Mouse (Mus musculus) kidney, postnatal 14 days (tissue): ENCODE results near the gene Bhlhb9.
"Not testable (repeated sequence)": the region's sequence is repeated elsewhere in the genome, so short reads cannot be mapped to it uniquely, and the experiment has no call there.

ENCODE experiments used
- DNase-seq: peaks from one replicate; pipeline ENCODE4 v3.0.0; 2022; ENCODE audit warnings: mixed read lengths

Bhlhb9 gene

DNA sequence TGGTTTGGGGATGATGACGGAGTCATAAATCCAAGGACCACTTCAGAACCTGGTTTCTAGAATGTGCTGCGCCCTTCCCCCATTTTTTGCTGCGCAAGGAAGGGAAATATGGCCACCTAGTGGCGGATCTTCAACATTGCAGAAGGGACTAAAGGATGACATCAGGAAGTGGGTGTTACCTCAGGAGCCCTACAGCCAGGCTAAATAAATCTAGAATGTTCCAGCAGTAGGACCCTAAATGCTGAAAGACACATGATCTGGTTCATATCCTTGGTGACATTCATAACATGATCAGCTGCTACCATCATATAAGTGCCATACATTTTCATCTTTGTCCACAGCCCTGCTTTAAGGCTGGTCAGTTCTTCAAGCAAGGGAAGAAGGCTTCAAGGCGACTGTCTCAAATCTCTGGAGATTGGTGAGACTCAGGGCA is at the start of gene Bhlhb9:
TSS of gene Bhlhb9 (plus strand) at position 383 of the 433 bp plus-strand sequence.
- peak; percentile 61 for DNase-seq

DNA sequence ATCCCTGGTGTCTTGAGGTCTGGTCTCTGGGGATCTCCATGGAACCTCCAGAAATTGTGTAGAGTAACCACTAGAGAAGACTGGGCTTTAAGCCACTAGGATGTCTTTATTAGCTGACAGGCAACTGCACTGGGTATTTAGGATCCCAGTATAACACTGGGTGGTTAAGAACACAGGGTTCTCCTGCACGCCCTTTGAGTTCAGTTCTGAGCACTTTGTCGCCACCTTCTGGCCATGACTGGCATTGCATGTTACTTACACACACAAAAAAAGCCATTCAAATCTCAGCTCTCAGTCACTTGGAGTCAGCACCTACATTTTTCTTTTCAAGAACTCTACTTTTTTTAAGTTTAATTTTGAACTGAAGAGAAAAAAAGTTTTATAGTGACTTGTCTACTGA is 44.6 kb upstream of the Bhlhb9 start:
- DNase-seq, result peak; percentile 71

DNA sequence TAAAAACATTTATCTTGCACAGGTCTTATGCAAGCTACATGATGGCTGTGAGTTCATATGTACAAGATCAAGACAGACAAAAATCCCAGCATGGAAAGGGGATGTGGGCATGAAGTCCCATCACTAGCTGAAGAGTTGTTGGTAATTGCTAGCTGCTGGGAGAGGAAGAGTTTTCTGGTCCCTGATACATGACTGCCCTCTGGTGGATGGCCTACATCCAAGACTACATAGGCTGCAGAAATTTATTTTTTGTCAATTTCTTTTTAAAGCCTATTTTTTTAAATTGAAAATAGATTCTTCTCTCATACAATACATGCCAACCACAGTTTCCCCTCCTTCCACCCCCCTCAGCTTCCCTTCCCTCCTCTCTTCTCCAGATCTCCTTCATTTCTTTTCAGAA is 35.7 kb upstream of the Bhlhb9 start:
- peak; percentile 22 for DNase-seq

DNA sequence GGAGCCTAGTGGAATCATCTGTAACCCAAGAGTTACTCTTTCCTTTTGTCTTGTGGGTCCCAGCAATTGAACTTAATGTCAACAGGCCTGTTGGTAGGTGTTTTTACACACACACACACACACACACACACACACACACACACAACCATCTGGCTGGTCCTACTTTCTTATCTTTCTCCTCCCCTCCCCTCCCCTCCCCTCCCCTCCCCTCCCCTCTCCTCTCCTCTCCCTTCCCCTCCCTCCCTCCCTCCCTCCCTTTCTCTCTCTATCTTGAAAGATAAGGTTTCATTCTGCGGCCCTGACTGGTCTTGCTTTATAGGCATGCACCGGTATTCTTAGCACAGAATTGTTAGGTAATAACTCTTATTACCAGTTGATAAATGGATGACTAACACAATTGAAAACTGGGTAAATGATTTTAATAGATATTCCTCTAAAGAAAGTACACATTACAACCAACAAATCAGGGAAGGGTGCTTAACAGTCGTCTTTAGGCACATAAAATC is 29.3 kb upstream of the Bhlhb9 start:
- DNase-seq, result no peak

DNA sequence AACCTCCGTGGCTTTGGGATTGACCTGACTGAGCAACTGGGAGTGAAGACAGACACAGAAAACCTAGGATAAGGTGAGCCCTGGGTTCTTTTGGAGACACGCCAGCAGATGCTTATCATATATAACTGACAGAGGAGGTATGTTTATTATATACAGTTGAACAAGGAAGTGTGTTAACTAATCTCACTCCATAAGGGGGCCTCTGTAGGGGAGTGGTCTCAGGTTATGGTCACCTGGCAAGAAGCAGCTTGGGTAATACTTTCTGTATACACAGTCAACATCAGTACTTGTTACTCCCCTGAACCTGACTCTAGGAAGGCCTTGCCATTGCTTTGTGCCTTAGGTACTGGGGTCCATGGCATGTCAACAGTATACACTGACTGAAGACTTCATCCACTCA is 28.8 kb upstream of the Bhlhb9 start:
- DNase-seq, result no peak

DNA sequence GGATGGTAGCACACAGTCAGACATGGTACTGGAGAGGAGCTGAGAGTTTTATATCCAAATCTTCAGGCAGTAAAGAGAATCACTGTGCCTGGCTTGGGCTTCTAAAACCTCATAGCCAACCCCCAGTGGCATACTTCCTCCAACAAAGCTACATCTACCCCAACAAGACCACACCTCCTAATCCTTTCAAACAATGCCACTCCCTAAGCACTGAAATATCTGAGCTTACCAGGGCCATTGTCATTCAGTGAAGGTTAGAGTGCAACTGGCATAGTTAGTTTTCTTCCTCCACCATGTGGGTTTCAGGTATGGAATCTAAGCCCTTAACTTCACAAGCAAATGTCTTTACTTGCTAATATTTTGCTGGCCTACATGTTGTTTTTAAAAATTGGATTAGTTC is 5.9 kb upstream of the Bhlhb9 start:
- DNase-seq, result no peak

DNA sequence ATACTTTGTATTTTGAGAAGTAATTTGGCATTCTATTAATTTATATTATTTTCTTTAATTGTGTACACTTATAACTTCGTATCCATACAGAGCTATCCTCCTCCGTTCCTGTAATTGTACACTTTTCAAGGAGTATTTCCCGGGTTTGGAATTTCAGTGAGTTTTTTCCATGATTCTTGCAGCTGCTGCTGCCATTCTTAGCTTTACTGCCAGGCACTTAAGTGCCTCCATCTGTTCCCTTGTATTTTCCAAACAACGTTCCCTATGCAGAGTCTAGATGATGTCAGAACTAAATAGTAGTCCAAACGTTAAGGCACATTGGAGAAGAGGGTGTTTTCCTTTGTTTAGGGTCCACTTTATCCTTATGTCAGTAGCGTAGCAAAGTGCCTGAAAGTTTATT is 5.1 kb upstream of the Bhlhb9 start:
- DNase-seq, result no peak

DNA sequence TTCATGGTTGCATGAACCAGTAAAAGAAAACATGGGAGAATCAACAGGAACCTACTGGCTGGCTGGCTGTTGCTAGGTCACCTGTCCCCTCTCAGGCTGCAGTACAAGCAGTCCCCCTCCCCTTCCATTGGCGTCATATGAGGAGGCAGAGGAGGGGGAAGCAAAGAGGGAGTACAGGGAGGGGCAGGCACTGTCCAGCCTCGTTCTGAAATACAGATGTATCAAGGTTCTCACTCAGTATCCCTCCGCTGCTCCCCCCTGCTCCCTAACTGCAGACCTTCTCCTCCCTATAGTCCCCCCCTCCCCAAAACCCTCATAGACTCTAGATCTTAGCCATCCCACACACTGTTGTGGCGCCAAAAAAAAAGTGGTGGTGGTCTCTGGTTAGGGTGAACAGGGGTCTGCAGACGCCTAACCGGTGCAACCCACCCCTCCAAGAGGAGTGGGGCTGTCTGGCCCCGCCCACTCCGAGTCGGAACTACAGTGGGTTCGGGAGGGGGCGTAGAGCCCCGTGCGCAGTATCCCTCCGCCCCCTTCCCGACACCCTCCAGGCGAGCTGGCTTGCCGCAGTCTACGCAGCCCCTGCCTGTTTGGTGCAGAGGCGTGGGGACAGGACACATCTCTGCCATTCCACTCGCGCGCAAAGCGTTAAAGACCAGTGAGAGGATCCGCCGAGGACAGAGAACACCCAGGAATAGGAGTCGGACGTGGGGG is 1.6 kb upstream of the Bhlhb9 start:
- peak; percentile 62 for DNase-seq

DNA sequence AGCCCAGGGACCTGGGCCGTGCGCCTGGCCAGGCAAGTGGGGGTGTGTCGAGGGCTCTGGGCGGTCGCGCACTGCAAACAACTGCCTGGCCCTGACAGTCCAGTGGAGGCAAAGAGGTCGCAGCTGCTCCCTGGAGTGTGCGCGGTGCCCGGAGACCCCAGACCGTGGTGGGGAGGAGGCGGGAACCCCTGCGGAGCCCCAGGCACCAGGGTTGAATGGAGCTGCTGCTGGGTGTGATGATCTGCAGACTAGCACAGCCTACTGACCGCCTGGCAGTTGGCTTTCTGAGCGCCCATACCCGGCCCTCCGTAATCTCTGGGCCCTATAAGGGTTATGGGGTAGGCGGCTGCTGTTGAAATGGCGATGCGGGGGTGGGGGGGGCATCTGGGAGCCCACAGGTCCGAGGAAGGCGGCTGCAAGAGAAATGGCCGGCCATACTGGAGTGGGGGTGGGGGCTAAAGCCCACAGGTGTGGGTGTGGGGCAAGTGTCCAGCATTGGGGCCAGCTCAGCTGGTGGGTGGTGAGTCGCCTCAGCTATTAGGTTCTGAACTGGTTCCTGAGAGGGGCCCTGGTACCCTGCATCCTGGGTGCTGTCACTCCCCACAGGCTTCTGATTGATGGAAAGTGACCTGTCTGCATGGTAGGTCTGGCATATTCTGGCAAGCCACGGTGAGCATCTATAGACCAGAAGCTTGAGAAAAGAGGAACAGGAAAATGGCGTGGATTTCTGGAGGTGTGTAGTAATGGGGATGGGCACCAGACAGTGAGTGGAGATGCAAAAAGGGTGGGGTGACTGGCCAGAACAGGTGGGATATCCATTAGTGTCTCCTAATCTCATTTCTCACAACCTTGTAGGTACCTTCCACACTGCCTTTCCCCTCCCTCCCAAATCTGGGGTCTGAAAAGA is 836 bp upstream of the Bhlhb9 start:
- DNase-seq, result not testable (repeated sequence)

DNA sequence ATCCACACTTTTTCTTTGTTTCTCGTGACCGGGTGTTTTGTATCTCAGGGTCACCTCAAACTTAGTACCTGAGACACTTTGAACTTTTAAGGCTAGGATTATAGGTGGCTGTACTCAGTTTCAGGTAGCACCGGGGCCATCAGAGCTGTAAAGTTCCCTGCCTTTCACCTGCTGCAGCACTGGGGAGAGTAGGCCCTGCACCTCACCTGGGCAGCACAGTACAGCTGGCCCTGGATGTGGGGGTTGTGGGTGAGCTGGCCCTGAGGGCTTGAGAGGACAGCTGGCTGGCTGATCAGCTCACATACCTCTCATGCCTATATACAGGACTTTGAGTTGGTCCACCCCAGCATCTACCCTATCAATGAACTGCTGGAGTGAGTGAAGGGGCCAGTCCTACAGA is 6.8 kb downstream of the Bhlhb9 start:
- no peak for DNase-seq

DNA sequence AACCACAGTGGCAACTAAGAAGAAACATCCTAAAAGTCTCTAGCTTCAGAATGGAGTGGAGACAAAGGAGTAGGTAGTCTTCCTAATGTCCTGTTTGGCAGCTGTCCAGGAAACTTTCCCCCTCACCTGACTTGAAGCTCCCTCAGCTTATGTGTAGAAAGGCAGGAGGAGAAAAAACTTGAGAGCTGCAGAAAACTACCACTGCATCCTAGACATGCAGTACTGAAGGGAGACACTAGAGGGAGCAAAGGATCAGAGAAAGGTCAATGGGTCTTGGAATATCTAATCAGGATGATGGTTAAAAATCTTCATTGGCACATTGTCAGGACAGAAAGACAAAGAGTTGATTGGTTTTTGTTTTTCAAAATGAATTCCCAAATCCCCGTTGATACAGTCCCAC is 8.4 kb downstream of the Bhlhb9 start:
- peak; percentile 44 for DNase-seq

DNA sequence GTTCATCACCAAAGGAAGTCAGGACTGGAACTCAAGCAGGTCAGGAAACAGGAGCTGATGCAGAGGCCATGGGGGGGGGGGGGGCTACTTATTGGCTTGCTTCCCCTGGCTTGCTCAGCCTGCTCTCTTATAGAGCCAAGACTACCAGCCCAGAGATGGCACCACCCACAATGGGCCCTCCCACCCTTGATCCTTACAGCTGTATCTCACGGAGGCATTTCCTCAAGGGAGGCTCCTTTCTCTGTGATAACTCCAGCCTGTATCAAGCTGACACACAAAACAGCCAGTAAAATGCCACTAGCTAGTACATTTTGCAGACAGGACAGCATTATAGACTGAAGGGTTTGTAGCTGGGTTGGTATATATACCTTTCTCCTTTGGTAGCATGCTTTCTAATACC is 38.5 kb downstream of the Bhlhb9 start:
- DNase-seq, result not testable (repeated sequence)

DNA sequence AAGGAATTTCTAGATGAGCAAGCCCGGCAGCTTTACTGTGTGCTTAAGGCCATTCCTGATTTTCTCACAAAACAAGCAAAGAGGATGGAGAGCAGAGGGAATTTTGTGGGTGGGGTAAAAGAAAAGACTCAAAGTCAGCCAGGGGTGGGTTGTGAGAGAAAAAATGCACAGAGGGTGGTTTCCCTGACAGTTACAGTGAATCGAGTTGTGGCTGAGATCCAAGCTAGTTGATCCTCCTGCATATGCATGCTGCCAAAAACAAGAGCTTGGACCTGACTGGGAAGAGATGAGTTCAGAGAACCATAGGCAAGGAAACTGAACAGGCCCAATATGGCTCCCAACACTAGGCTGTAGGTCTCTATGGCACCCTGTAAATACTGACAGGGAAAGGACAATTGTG is 40.5 kb downstream of the Bhlhb9 start:
- DNase-seq, result no peak

DNA sequence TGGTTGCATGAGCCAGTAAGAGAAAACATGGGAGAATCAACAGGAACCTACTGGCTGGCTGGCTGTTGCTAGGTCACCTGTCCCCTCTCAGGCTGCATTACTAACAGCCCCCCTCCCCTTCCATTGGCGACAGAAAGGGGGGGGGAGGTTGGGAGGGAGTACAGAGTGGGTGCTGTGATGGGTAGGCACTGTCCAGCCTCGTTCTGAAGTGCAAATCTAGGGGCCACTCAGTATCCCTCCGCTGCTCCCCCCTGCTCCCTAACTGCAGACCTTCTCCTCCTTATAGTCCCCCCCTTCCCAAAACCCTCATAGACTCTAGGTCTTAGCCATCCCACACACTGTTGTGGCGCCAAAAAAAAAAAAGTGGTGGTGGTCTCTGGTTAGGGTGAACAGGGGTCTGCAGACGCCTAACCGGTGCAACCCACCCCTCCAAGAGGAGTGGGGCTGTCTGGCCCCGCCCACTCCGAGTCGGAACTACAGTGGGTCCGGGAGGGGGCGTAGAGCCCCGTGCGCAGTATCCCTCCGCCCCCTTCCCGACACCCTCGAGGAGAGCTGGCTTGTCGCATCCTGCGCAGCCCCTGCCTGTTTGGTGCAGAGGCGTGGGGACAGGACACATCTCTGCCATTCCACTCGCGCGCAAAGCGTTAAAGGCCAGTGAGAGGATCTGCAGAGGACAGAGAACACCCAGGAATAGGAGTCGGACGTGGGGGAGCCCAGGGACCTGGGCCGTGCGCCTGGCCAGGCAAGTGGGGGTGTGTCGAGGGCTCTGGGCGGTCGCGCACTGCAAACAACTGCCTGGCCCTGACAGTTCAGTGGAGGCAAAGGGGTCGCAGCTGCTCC is 41.3 kb downstream of the Bhlhb9 start, which contains the start of gene Gprasp2:
TSS of gene Gprasp2 (plus strand) at position 514 of the 840 bp plus-strand sequence.
- DNase-seq, result peak; percentile 45

DNA sequence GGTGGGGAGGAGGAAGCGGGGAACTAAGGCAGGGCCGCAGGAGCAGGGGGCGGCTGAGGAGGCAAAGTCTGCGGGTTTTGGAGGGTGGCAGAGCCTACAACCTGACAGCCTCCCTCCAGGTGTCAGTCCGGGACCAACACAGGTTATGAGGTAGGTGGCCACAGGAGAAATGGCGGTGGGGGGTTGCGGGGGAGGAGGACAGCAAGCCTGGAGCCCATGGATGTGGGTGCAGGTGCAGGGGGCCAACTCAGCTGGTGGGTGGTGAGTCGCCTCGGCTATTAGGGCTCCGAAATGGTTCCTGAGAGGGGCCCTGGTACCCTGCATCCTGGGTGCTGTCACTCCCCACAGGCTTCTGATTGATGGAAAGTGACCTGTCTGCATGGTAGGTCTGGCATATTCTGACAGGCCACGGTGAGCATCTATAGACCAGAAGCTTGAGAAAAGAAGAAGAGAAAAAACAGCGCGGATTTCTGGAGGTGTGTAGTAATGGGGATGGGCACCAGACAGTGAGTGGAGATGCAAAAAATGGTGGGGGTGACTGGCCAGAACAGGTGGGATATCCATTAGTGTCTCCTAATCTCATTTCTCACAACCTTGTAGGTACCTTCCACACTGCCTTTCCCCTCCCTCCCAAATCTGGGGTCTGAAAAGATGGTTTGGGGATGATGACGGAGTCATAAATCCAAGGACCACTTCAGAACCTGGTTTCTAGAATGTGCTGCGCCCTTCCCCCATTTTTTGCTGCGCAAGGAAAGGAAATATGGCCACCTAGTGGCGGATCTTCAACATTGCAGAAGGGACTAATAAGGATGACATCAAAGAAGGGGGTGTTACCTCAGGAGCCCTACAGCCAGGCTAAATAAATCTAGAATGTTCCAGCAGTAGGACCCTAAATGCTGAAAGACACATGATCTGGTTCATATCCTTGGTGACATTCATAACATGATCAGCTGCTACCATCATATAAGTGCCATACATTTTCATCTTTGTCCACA is 42.3 kb downstream of the Bhlhb9 start:
- DNase-seq, result peak; percentile 43

DNA sequence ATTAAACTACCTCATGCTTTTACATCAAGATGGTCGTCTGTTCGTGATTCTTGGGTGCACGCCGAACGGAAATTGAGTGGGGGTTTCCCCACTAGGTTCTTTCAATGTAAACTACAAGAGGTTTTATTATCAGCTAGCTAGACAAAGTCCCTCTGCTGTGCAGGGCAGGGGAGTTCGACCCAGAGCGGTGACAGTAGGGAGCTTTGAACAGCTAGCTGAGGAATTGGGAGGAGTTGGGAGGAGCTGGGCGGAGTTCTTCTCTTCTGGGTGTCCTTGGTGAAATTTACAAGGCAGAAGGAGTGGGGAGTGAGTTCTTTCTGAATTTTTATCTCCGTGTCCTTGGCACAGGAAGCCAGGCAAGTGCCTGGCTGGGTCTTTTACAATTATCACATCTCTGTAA is 69.4 kb downstream of the Bhlhb9 start:
- not testable (repeated sequence) for DNase-seq

DNA sequence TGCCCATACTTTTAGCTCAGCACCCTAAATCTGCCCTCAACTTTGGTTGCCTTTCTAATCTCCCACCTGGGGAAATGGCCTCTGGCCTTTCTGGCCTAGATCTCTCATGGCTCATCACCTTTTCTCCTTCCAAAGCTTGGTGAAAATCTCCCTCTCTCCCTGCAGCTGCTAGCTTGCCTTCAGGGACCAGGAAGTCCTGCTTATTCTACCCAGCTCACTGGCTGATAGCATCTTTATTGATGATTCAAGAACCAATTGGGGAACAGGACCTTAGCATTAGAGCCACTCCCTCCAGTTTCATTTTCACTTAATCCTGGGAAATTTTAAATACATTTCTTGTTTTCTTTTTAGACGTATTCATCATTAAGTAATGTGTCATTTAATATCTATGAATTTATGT is 79.3 kb downstream of the Bhlhb9 start:
- no peak for DNase-seq

DNA sequence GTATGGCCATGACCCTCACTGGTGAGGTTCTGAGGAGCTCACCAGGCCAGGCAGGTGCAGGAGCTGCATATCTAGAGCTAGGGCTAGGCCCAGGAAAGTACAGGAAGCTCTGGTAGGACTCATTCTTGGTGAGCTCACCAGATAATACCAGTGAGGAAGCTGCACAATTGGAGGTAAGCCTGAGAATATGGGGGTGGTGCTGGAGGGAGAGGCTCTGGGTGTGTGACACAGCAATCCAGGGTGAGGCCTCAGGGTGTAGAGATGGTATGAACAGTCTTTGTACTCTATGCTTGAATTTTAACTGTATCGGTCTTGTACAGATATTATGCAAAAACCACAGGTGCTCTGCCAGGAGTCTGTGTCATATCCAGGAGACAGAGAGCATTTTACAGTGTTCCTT is 82.2 kb downstream of the Bhlhb9 start:
- no peak for DNase-seq

DNA sequence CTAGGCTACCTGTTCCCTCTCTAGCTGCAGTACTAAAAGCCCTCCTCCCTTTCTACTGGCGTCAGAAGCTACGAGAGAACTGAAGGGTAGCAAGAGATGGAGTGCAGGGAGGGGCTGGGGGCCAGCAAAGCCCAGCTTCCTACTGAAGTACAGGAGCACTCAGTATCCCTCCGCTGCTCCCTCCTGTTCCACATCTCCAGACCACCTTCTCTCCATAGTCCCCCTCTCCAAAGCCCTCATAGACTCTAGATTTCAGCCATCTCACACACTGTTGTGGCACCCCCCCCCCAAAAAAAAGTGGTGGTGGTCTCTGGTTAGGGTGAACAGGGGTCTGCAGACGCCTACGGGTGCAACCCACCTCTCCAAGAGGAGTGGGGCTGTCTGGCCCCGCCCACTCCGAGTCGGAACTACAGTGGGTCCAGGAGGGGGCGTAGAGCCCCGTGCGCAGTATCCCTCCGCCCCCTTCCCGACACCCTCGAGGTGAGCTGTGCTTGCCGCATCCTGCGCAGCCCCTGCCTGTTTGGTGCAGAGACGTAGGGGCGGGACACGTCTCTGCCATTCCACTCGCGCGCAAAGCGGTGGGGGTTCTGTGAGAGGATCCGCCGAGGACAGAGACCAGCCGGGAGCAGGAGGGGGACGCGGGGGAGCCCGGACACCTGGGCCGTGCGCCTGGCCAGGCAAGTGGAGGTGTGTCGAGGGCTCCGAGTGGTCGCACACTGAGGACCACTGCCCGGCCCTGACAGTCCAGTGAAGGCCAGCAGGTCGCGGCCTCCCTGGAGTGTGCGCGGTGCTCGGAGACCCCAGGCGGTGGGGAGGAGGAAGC is 88.2 kb downstream of the Bhlhb9 start:
- peak; percentile 79 for DNase-seq

DNA sequence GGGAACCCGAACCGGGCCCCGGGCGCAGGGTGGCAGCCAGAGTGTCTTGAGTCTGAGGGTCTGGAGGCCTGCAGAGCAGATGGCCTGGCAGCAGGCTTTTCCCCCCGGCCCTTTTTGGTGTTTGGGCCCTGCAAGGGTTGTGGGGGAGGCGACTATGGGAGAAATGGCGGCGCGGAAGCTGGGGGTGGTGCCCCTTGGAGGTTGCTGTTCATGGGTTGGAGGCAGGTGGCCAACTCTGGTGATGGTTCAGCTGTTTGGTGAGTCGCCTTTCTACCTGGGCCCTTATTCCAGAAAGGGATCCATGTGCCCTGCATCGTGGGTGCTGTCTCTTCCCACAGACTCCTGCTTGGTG is 88.8 kb downstream of the Bhlhb9 start:
- peak; percentile 32 for DNase-seq

DNA sequence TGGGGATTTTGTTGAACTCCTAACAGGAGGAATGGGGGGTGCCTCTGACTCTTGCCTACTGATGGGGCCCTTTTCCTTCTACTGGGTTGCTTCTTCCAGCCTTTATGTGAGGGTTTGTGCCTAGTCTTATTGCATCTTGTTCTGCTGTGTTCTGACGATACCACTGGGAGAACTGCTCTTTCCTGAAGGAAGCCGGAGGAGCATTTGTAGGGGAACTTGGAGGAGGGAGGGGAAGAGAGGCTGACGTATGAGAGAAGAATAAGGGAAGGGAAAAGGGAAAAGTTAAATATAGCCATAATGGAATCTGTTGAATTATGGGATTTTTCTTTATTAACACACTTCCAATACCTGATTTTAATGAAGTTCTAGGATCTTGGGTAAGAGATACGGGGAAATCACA is 119.2 kb downstream of the Bhlhb9 start:
- DNase-seq, result no peak
